Mouse (Mus musculus): ENCODE measurements around the gene Sirt3.

DNA sequence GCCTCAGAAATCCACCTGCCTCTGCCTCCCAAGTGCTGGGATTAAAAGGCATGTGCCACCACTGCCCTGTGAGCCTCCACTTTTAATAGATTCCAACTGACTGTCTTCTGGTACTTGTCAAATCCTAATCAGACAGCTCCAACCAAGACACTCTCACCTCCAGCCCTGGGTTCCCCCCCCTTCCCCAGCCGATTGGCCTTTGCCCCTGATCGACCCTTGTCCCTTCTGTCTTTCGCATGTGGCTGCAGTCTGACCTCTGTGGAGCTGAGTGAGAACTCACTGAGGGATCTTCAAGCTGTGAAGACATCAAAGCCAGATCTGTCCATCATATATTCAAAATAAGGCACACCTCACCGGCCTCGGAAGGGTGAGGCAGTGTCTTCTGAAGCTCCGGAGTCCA, 45.1 kb upstream of the Sirt3 start:
- no peak for TF ChIP-seq POLR2A (IDR thresholded peaks at IDR 0.05; ENCODE audit: insufficient read depth, low read length)
- TF ChIP-seq CTCF (IDR thresholded peaks at IDR 0.05; ENCODE audit: low read depth, low read length) = no peak
- TF ChIP-seq EP300 (IDR thresholded peaks at IDR 0.05; ENCODE audit: insufficient read depth, low read depth, low read length) = no peak
